Mouse (Mus musculus): ENCODE measurements around the gene Prkn. TPM values are rescaled to one million over a fixed set of nuclear protein-coding genes. Genes with fewer than 3 reads are reported as not detected.

Gene Prkn
- polyA plus RNA-seq, 1 experiment = 0.58 TPM

- H3K4me3 ChIP-seq (ENCODE audit: low read depth, low read length) = no peak overlapping the region
- no peaks in the 10 kb centered on the region for H3K4me1 ChIP-seq (ENCODE audit: control insufficient read depth, insufficient read depth, insufficient read length, low read length)
- TF ChIP-seq CTCF (IDR thresholded peaks at IDR 0.05; ENCODE audit: extremely low read depth, insufficient read length, insufficient replicate concordance, low read depth, low read length) (no peak), POLR2A (IDR thresholded peaks at IDR 0.05; ENCODE audit: low read depth, low read length) (no peak)
- no peak overlapping the region for H3K27ac ChIP-seq (ENCODE audit: insufficient read depth, low read depth, low read length)
- WGBS = 62% methylated on average over 8 of the region's 8 CpGs
- no peaks in the 10 kb centered on the region for H3K27me3 ChIP-seq (ENCODE audit: control insufficient read depth, insufficient read depth, low read length)
- H3K36me3 ChIP-seq (ENCODE audit: control insufficient read depth, insufficient read depth, low read length) = no peaks in the 10 kb centered on the region
Observed at GRCm38 (mm10) chr17:10937844-10938243, 97.7 kb downstream of the Prkn start.

GRCm38 (mm10) chr17:10938755-10939154 is 98.6 kb downstream of the Prkn start:
- TF ChIP-seq POLR2A (IDR thresholded peaks at IDR 0.05; ENCODE audit: low read depth, low read length) = no peak
- TF ChIP-seq CTCF (IDR thresholded peaks at IDR 0.05; ENCODE audit: extremely low read depth, insufficient read length, insufficient replicate concordance, low read depth, low read length) = no peak
- Histone ChIP-seq H3K27me3 (ENCODE audit: control insufficient read depth, insufficient read depth, low read length) (no peaks in the 10 kb centered on the region), H3K4me3 (ENCODE audit: low read depth, low read length) (no peak overlapping the region), H3K27ac (ENCODE audit: insufficient read depth, low read depth, low read length) (no peak overlapping the region), H3K36me3 (ENCODE audit: control insufficient read depth, insufficient read depth, low read length) (no peaks in the 10 kb centered on the region), H3K4me1 (ENCODE audit: control insufficient read depth, insufficient read depth, insufficient read length, low read length) (no peaks in the 10 kb centered on the region)
- 71% methylated on average over 1 of the region's 1 CpGs for WGBS

- WGBS = 83% methylated on average over 4 of the region's 4 CpGs
- no peaks in the 10 kb centered on the region for H3K4me1 ChIP-seq (ENCODE audit: control insufficient read depth, insufficient read depth, insufficient read length, low read length)
- no peak for TF ChIP-seq CTCF (IDR thresholded peaks at IDR 0.05; ENCODE audit: extremely low read depth, insufficient read length, insufficient replicate concordance, low read depth, low read length)
- TF ChIP-seq POLR2A (IDR thresholded peaks at IDR 0.05; ENCODE audit: low read depth, low read length) = no peak
Observed at GRCm38 (mm10) chr17:10946552-10946951, 106.4 kb downstream of the Prkn start.

GRCm38 (mm10) chr17:10947614-10948013 is 107.4 kb downstream of the Prkn start:
- H3K27me3 ChIP-seq (ENCODE audit: control insufficient read depth, insufficient read depth, low read length) = no peaks in the 10 kb centered on the region
- no peaks in the 10 kb centered on the region for H3K4me1 ChIP-seq (ENCODE audit: control insufficient read depth, insufficient read depth, insufficient read length, low read length)
- no peak for TF ChIP-seq CTCF (IDR thresholded peaks at IDR 0.05; ENCODE audit: extremely low read depth, insufficient read length, insufficient replicate concordance, low read depth, low read length)
- TF ChIP-seq POLR2A (IDR thresholded peaks at IDR 0.05; ENCODE audit: low read depth, low read length) = no peak
- H3K27ac ChIP-seq (ENCODE audit: insufficient read depth, low read depth, low read length) = no peak overlapping the region
- no peaks in the 10 kb centered on the region for H3K36me3 ChIP-seq (ENCODE audit: control insufficient read depth, insufficient read depth, low read length)
- no peak overlapping the region for H3K4me3 ChIP-seq (ENCODE audit: low read depth, low read length)
- WGBS = 61% methylated on average over 2 of the region's 2 CpGs

More at GRCm38 (mm10) chr17:10946552-10946951, 106.4 kb downstream of the Prkn start:
- Histone ChIP-seq H3K27ac (ENCODE audit: insufficient read depth, low read depth, low read length) (no peak overlapping the region), H3K4me3 (ENCODE audit: low read depth, low read length) (no peak overlapping the region), H3K36me3 (ENCODE audit: control insufficient read depth, insufficient read depth, low read length) (no peaks in the 10 kb centered on the region), H3K27me3 (ENCODE audit: control insufficient read depth, insufficient read depth, low read length) (no peaks in the 10 kb centered on the region)

GRCm38 (mm10) chr17:10959066-10959864 is 119.1 kb downstream of the Prkn start:
- Histone ChIP-seq H3K36me3 (ENCODE audit: control insufficient read depth, insufficient read depth, low read length) (no peaks in the 10 kb centered on the region), H3K4me3 (ENCODE audit: low read depth, low read length) (no peak overlapping the region), H3K4me1 (ENCODE audit: control insufficient read depth, insufficient read depth, insufficient read length, low read length) (no peaks in the 10 kb centered on the region), H3K27ac (ENCODE audit: insufficient read depth, low read depth, low read length) (no peak overlapping the region), H3K27me3 (ENCODE audit: control insufficient read depth, insufficient read depth, low read length) (no peaks in the 10 kb centered on the region)
- no peak for TF ChIP-seq POLR2A (IDR thresholded peaks at IDR 0.05; ENCODE audit: low read depth, low read length)
- no peak for TF ChIP-seq CTCF (IDR thresholded peaks at IDR 0.05; ENCODE audit: extremely low read depth, insufficient read length, insufficient replicate concordance, low read depth, low read length)
- 74% methylated on average over 10 of the region's 10 CpGs for WGBS

GRCm38 (mm10) chr17:10962151-10962550 is 122.0 kb downstream of the Prkn start:
- no peak overlapping the region for H3K4me3 ChIP-seq (ENCODE audit: low read depth, low read length)
- H3K27me3 ChIP-seq (ENCODE audit: control insufficient read depth, insufficient read depth, low read length) = no peaks in the 10 kb centered on the region
- H3K36me3 ChIP-seq (ENCODE audit: control insufficient read depth, insufficient read depth, low read length) = no peaks in the 10 kb centered on the region
- H3K4me1 ChIP-seq (ENCODE audit: control insufficient read depth, insufficient read depth, insufficient read length, low read length) = no peaks in the 10 kb centered on the region
- no peak for TF ChIP-seq CTCF (IDR thresholded peaks at IDR 0.05; ENCODE audit: extremely low read depth, insufficient read length, insufficient replicate concordance, low read depth, low read length)
- H3K27ac ChIP-seq (ENCODE audit: insufficient read depth, low read depth, low read length) = no peak overlapping the region
- 94% methylated on average over 5 of the region's 5 CpGs for WGBS

GRCm38 (mm10) chr17:10982136-10982535 is 142.0 kb downstream of the Prkn start:
- no peaks in the 10 kb centered on the region for H3K36me3 ChIP-seq (ENCODE audit: control insufficient read depth, insufficient read depth, low read length)
- 50% methylated on average over 4 of the region's 4 CpGs for WGBS
- no peak overlapping the region for H3K4me3 ChIP-seq (ENCODE audit: low read depth, low read length)
- no peak for TF ChIP-seq CTCF (IDR thresholded peaks at IDR 0.05; ENCODE audit: extremely low read depth, insufficient read length, insufficient replicate concordance, low read depth, low read length)
- TF ChIP-seq POLR2A (IDR thresholded peaks at IDR 0.05; ENCODE audit: low read depth, low read length) = no peak
- H3K27me3 ChIP-seq (ENCODE audit: control insufficient read depth, insufficient read depth, low read length) = no peaks in the 10 kb centered on the region
- H3K4me1 ChIP-seq (ENCODE audit: control insufficient read depth, insufficient read depth, insufficient read length, low read length) = no peaks in the 10 kb centered on the region
- no peak overlapping the region for H3K27ac ChIP-seq (ENCODE audit: insufficient read depth, low read depth, low read length)

All from small intestine, adult 2 months (tissue).